Mouse (Mus musculus) CH12.LX (cell line): ENCODE data around the gene Nfix. TPM values are rescaled to one million over a fixed set of nuclear protein-coding genes. Genes with fewer than 3 reads are reported as not detected.

Source experiments
- DNase-seq: peaks from one replicate; pipeline ENCODE4 v3.0.0-alpha.2; 2013; ENCODE audit errors: extremely low read depth
- H3K27ac ChIP-seq: 2 replicates; pipeline ENCODE4 v1.5.1; 2012; ENCODE audit warnings: low read depth, mild to moderate bottlenecking, control low read depth, moderate library complexity; ENCODE audit not compliant: insufficient read depth
- H3K27me3 ChIP-seq: replicated peaks from 2 replicates; pipeline ENCODE3; 2012; ENCODE audit warnings: inconsistent platforms
- H3K36me3 ChIP-seq, 2 experiments: replicated peaks in 1 of 2; 2 replicates each; pipeline versions ENCODE3 to v1.6.1; 2012; ENCODE audit warnings: inconsistent platforms in 1 of 2, low read length in 1 of 2, mild to moderate bottlenecking in 1 of 2, mixed read lengths in 1 of 2, moderate library complexity in 1 of 2; ENCODE audit not compliant: control insufficient read depth in 1 of 2, insufficient read depth in 1 of 2
- H3K4me1 ChIP-seq, 2 experiments: 2 replicates each; pipeline ENCODE4 v1.6.1; 2012; ENCODE audit warnings: inconsistent platforms in 1 of 2, moderate library complexity in 1 of 2; ENCODE audit not compliant: insufficient read depth in 2 of 2, control insufficient read depth in 1 of 2
- H3K4me2 ChIP-seq: 2 replicates; pipeline ENCODE4 v1.6.1; 2012; ENCODE audit warnings: low read depth, mild to moderate bottlenecking, control low read depth; ENCODE audit not compliant: poor library complexity, insufficient read depth, severe bottlenecking
- H3K4me3 ChIP-seq, 3 experiments: fragments of 150-350 bp in 1 of 3; sonication (generic) in 1 of 3; replicated peaks in 1 of 3; 2 replicates each; pipeline versions ENCODE3 to v1.5.1; 2011 to 2012; ENCODE audit warnings: low read depth in 2 of 3, low read length in 2 of 3, mild to moderate bottlenecking in 2 of 3, moderate library complexity in 2 of 3, control low read depth in 1 of 3, improper control_type of control experiment in 1 of 3, inconsistent platforms in 1 of 3, mixed read lengths in 1 of 3; ENCODE audit not compliant: poor library complexity in 1 of 3
- H3K79me2 ChIP-seq: replicated peaks from 2 replicates; pipeline ENCODE4 v1.6.1; 2012; ENCODE audit warnings: mild to moderate bottlenecking, moderate library complexity; ENCODE audit not compliant: control insufficient read depth, poor library complexity, insufficient read depth, severe bottlenecking; ENCODE audit errors: extremely low read depth
- H3K9ac ChIP-seq: 2 replicates; pipeline ENCODE4 v1.6.1; 2012; ENCODE audit warnings: low read depth, mild to moderate bottlenecking, control low read depth, moderate library complexity; ENCODE audit not compliant: insufficient read depth
- H3K9me3 ChIP-seq: replicated peaks from 2 replicates; pipeline ENCODE3; 2012; ENCODE audit warnings: low read length, inconsistent platforms, mixed read lengths
- BHLHE40 ChIP-seq: IDR thresholded peaks from 2 replicates; pipeline ENCODE4 v1.6.1; 2011; ENCODE audit warnings: mild to moderate bottlenecking, low read depth, low read length, improper control_type of control experiment
- CHD1 ChIP-seq: IDR thresholded peaks from 2 replicates; pipeline ENCODE4 v1.6.1; 2012; ENCODE audit warnings: low read depth, low read length, improper control_type of control experiment, inconsistent platforms
- CTCF ChIP-seq, 2 experiments: IDR thresholded peaks in 1 of 2; conservative IDR thresholded peaks in 1 of 2; 2 replicates each; pipeline ENCODE4 v1.5.1; 2011 to 2012; ENCODE audit warnings: low read depth in 2 of 2, low read length in 2 of 2, improper control_type of control experiment in 1 of 2, inconsistent platforms in 1 of 2, mild to moderate bottlenecking in 1 of 2, moderate library complexity in 1 of 2
- E2F4 ChIP-seq: IDR thresholded peaks from 2 replicates; pipeline ENCODE4 v1.6.1; 2011; ENCODE audit warnings: low read depth, low read length, improper control_type of control experiment; ENCODE audit not compliant: insufficient replicate concordance
- ELF1 ChIP-seq: IDR thresholded peaks from 2 replicates; pipeline ENCODE4 v1.6.1; 2014; ENCODE audit warnings: low read depth, mild to moderate bottlenecking, inconsistent platforms, low read length, improper control_type of control experiment
- ETS1 ChIP-seq: conservative IDR thresholded peaks from 2 replicates; pipeline ENCODE4 v1.6.1; 2012; ENCODE audit warnings: low read depth, mild to moderate bottlenecking, inconsistent platforms, low read length, improper control_type of control experiment, moderate library complexity
- GABPA ChIP-seq: IDR thresholded peaks from 2 replicates; pipeline ENCODE4 v1.6.1; 2012; ENCODE audit warnings: low read depth, low read length, improper control_type of control experiment, inconsistent platforms; ENCODE audit not compliant: insufficient replicate concordance
- IRF4 ChIP-seq: IDR thresholded peaks from 2 replicates; pipeline ENCODE4 v1.6.1; 2014; ENCODE audit warnings: low read depth, mild to moderate bottlenecking, inconsistent platforms, low read length, improper control_type of control experiment
- KAT2A ChIP-seq: IDR thresholded peaks from 2 replicates; pipeline ENCODE4 v1.6.1; 2012; ENCODE audit warnings: low read length, improper control_type of control experiment, inconsistent platforms; ENCODE audit not compliant: insufficient replicate concordance
- MAFK ChIP-seq: IDR thresholded peaks from 2 replicates; pipeline ENCODE4 v1.6.1; 2011; ENCODE audit warnings: low read length, improper control_type of control experiment; ENCODE audit not compliant: insufficient replicate concordance
- MEF2A ChIP-seq: IDR thresholded peaks from 2 replicates; pipeline ENCODE4 v1.6.1; 2014; ENCODE audit warnings: low read depth, mild to moderate bottlenecking, inconsistent platforms, low read length, improper control_type of control experiment, borderline replicate concordance
- MYC ChIP-seq: IDR thresholded peaks from 2 replicates; pipeline ENCODE4 v1.6.1; 2011; ENCODE audit warnings: low read depth, mild to moderate bottlenecking, improper control_type of control experiment, low read length
- NELFE ChIP-seq: IDR thresholded peaks from 2 replicates; pipeline ENCODE4 v1.6.1; 2011; ENCODE audit warnings: low read depth, low read length, improper control_type of control experiment
- POLR2A ChIP-seq: IDR thresholded peaks from 2 replicates; pipeline ENCODE4 v1.6.1; 2011; ENCODE audit warnings: low read depth, mild to moderate bottlenecking, improper control_type of control experiment, low read length
- POLR2AphosphoS2 ChIP-seq: IDR thresholded peaks from 2 replicates; pipeline ENCODE4 v1.6.1; 2011; ENCODE audit warnings: low read depth, low read length, improper control_type of control experiment
- RCOR1 ChIP-seq: conservative IDR thresholded peaks from 2 replicates; pipeline ENCODE4 v1.6.1; 2012; ENCODE audit warnings: low read depth, mild to moderate bottlenecking, inconsistent platforms, low read length, improper control_type of control experiment
- SIN3A ChIP-seq: IDR thresholded peaks from 2 replicates; pipeline ENCODE4 v1.6.1; 2012; ENCODE audit warnings: low read length, improper control_type of control experiment, inconsistent platforms
- SMC3 ChIP-seq: IDR thresholded peaks from 2 replicates; pipeline ENCODE4 v1.6.1; 2011; ENCODE audit warnings: low read depth, low read length, improper control_type of control experiment
- TBP ChIP-seq: conservative IDR thresholded peaks from 2 replicates; pipeline ENCODE4 v1.6.1; 2011; ENCODE audit warnings: low read depth, low read length, improper control_type of control experiment
- TCF12 ChIP-seq: IDR thresholded peaks from 2 replicates; pipeline ENCODE4 v1.6.1; 2014; ENCODE audit warnings: low read depth, mild to moderate bottlenecking, inconsistent platforms, low read length, improper control_type of control experiment
- USF1 ChIP-seq: IDR thresholded peaks from 2 replicates; pipeline ENCODE4 v1.6.1; 2014; ENCODE audit warnings: low read depth, mild to moderate bottlenecking, inconsistent platforms, low read length, improper control_type of control experiment
- USF2 ChIP-seq: conservative IDR thresholded peaks from 2 replicates; pipeline ENCODE4 v1.6.1; 2011; ENCODE audit warnings: low read depth, low read length, improper control_type of control experiment
- ZKSCAN1 ChIP-seq: IDR thresholded peaks from 2 replicates; pipeline ENCODE4 v1.6.1; 2012; ENCODE audit warnings: low read depth, inconsistent platforms, low read length, improper control_type of control experiment, borderline replicate concordance
- ZNF384 ChIP-seq: IDR thresholded peaks from 2 replicates; pipeline ENCODE4 v1.6.1; 2012; ENCODE audit warnings: low read depth, low read length, improper control_type of control experiment, inconsistent platforms
- dilution Hi-C: fragments of 300-500 bp; cut with MboI; formaldehyde crosslinking; loops from 2 replicates; pipeline ENCODE4 v1.14.3; 2020; ENCODE audit warnings: low sequenced_read_pairs; ENCODE audit not compliant: extremely low pct_unique_long_range_greater_than_20kb, extremely low pct_ligation_motif_present
- in situ Hi-C: fragments of 300-500 bp; cut with MboI; formaldehyde crosslinking; loops from 3 replicates; pipeline ENCODE4 v1.14.3; 2019; ENCODE audit warnings: low sequenced_read_pairs, low pct_ligation_motif_present, low pct_unique_long_range_greater_than_20kb, mixed read lengths
- polyA plus RNA-seq: library from polyadenylated mRNA; unstranded; fragments of >175 nt; gene quantifications from 2 replicates; pipeline ENCODE4 v1.2.1, GENCODE M21; 2012; ENCODE audit warnings: low read depth; ENCODE audit not compliant: insufficient read length
- total RNA-seq, 2 experiments: library from RNA; depleted of rRNA; stranded (reverse); fragments of 300-350 nt in 1 of 2; fragments of >200 nt in 1 of 2; gene quantifications; 2 replicates each; pipeline ENCODE4 v1.2.3; 2012 to 2014

Gene Nfix
- total and polyA plus RNA-seq, 3 experiments: 0.09 to 10.5 (median 1.1) TPM

- no peak for TF ChIP-seq USF2
- no peak for TF ChIP-seq MAFK
- no peak for TF ChIP-seq IRF4
- no peak for TF ChIP-seq MEF2A
- no peak for TF ChIP-seq MYC
- TF ChIP-seq SMC3: no peak
- TF ChIP-seq POLR2AphosphoS2: no peak
- TF ChIP-seq SIN3A: no peak
- TF ChIP-seq USF1: no peak
- TF ChIP-seq NELFE: no peak
- TF ChIP-seq ZKSCAN1: no peak
- no peak for TF ChIP-seq KAT2A
- TF ChIP-seq GABPA: no peak
- no peak for TF ChIP-seq ZNF384
- H3K9me3 ChIP-seq: no peaks in the 10 kb centered on the region
- peak overlapping the region; percentile 38; the same call in 1 of the 2 replicates for H3K9ac ChIP-seq
- H3K79me2 ChIP-seq: peaks cover 20% of the 10 kb centered on the region
- H3K4me3 ChIP-seq: peak overlapping the region in 1 of 3 experiments; percentile 6
- no peak for DNase-seq
- in situ Hi-C loops: no loop called here
- dilution Hi-C loops: no loop called here
- no peaks in the 10 kb centered on the region for H3K36me3 ChIP-seq
- peaks cover 7 to 36% of the 10 kb centered on the region in 2 experiments for H3K4me1 ChIP-seq
- peak overlapping the region; percentile 18 for H3K4me2 ChIP-seq
- no peaks in the 10 kb centered on the region for H3K27me3 ChIP-seq
- H3K27ac ChIP-seq: no peak overlapping the region
Observed at GRCm38 (mm10) chr8:84657203-84657602, 142.9 kb downstream of the Nfix start.

GRCm38 (mm10) chr8:84656641-84657126 is 143.5 kb downstream of the Nfix start:
- Histone ChIP-seq H3K9me3 (no peaks in the 10 kb centered on the region), H3K36me3 (no peaks in the 10 kb centered on the region), H3K27me3 (no peaks in the 10 kb centered on the region), H3K4me3 (peak overlapping the region in 2 of 3 experiments; percentile 6 to 11), H3K27ac (no peak overlapping the region), H3K4me2 (peak overlapping the region; percentile 18), H3K79me2 (peaks cover 15% of the 10 kb centered on the region), H3K9ac (peak overlapping the region; percentile 38; the same call in 1 of the 2 replicates), H3K4me1 (peaks cover 7 to 36% of the 10 kb centered on the region in 2 experiments)
- in situ Hi-C loops (no loop called here), dilution Hi-C loops (no loop called here)
- no peak for TF ChIP-seq CTCF (conservative IDR thresholded peaks at IDR 0.05 in 1 of 2, IDR thresholded peaks at IDR 0.05 in 1 of 2; ENCODE audit: low read depth in 2 of 2, low read length in 2 of 2)
- TF ChIP-seq BHLHE40: peak; percentile 74
- no peak; the same call in 1 of the 2 replicates for TF ChIP-seq RCOR1
- peak; percentile 47; the same call in 1 of the 2 replicates for TF ChIP-seq IRF4
- TF ChIP-seq ETS1: peak; percentile 53
- peak; percentile 70 for TF ChIP-seq MEF2A
- TF ChIP-seq CHD1: peak; percentile 41; the same call in 1 of the 2 replicates
- TF ChIP-seq ELF1: no peak
- TF ChIP-seq POLR2A: peak; percentile 41; the same call in 1 of the 2 replicates
- TF ChIP-seq ZNF384: no peak
- TF ChIP-seq MAFK: no peak
- 0 out of 2 replicates have a peak, but pooled peaks have one; percentile 35 for TF ChIP-seq E2F4
- TF ChIP-seq TCF12: peak; percentile 51; the same call in 1 of the 2 replicates
- 0 out of 2 replicates have a peak, but pooled peaks have one; percentile 26 for TF ChIP-seq TBP
- DNase-seq: peak; percentile 60
